In genomic region chr9:44084659-44085229, GRCm38 (mm10) we compare ENCODE assay signal across 8 mouse cellular contexts. TPM values are rescaled to one million over a fixed set of nuclear protein-coding genes. Genes with fewer than 3 reads are reported as not detected.
DNase-seq lines count a peak whose midpoint lies in the region; ATAC-seq lines count a peak whose summit lies in the region.

No protein-coding gene starts in this region.

- under 1% methylated on average over 55 of the region's 62 CpGs for WGBS in intestine, embryonic 14.5 days

- peak overlapping the region; percentile 99 for H3K4me2 ChIP-seq in intestine, embryonic 14.5 days (ENCODE audit: low read length)

- H3K27ac ChIP-seq in intestine, embryonic 14.5 days (ENCODE audit: low read depth), result no peak overlapping the region

- no peaks in the 10 kb centered on the region for H3K36me3 ChIP-seq in intestine, embryonic 14.5 days (ENCODE audit: control insufficient read depth, insufficient read depth, low read length)

- peak overlapping the region; percentile 54 for H3K4me3 ChIP-seq in intestine, embryonic 14.5 days (ENCODE audit: low read depth, low read length)

- peak; percentile 97 to 99 for DNase-seq in adrenal gland, adult (ENCODE audit: inconsistent age in 2 of 2, low spot score in 1 of 2)
- peak; percentile 89 for DNase-seq in embryo, embryonic 10 days (ENCODE audit: low spot score)
- DNase-seq in gastrocnemius, postnatal 14 days, result peak; percentile 97
- peak; percentile 94 for DNase-seq in intestine, embryonic 14.5 days (ENCODE audit: low spot score)
- peak; percentile 92 to 93 for DNase-seq in left cerebral cortex, postnatal 25 days (ENCODE audit: low spot score in 2 of 2)
- peak; percentile 81 for DNase-seq in mesoderm, embryonic 11.5 days (ENCODE audit: low read depth, low spot score)
- DNase-seq in right cerebral cortex, postnatal 25 days, result peak; percentile 94
- DNase-seq in urinary bladder, postnatal 4 days (ENCODE audit: low spot score in 2 of 2), result peak; percentile 87 to 91

- ATAC-seq in intestine, embryonic 14.5 days (replicated peaks; ENCODE audit: low FRiP score, low TSS enrichment, low read depth), result peak; percentile 63

- peaks cover 31% of the 10 kb centered on the region for H3K4me1 ChIP-seq in intestine, embryonic 14.5 days (replicated peaks; ENCODE audit: control insufficient read depth, insufficient read depth, low read length)

- intact Hi-C loops in gastrocnemius, postnatal 14 days (cut with DNase I; ENCODE audit: low total_unique reads), result no loop called here
- intact Hi-C loops in left cerebral cortex, postnatal 25 days (cut with DNase I), result loop anchor here (5.0 kb wide), 1 partner anchor 537 kb away; no protein-coding TSS in a partner anchor

- no peaks in the 10 kb centered on the region for H3K9me3 ChIP-seq in intestine, embryonic 14.5 days (ENCODE audit: control insufficient read depth, low read length)

- peak overlapping the region; percentile 74 for H3K9ac ChIP-seq in intestine, embryonic 14.5 days (ENCODE audit: low read length)

- 0 out of 2 replicates have a peak, but pooled peaks cover 9% of the 10 kb centered on the region for H3K27me3 ChIP-seq in intestine, embryonic 14.5 days (replicated peaks; ENCODE audit: control insufficient read depth, insufficient read depth, low read length)

RNA-seq across cellular contexts. Expression of gene Mfrp, which starts 16.8 kb away (rescaled TPM):
- under 1 TPM in 1 of 2 experiments, not detected in 1; 0.06 TPM for total RNA-seq in gastrocnemius, postnatal 14 days (2021)
- 0.18 TPM in 1 of 2 replicates, not detected in the other for polyA plus RNA-seq in intestine, embryonic 14.5 days (2014; fragmentation: Nextera tagmentation; extraction: Ambion mirVana)
- 1 to 10 TPM in 1 of 2 experiments, under 1 TPM in 1; 0.55 to 1.6 TPM for total RNA-seq in left cerebral cortex, postnatal 25 days (2021)

RNA-seq across cellular contexts. Expression of gene Usp2, which starts 17.9 kb away (rescaled TPM):
- total RNA-seq in gastrocnemius, postnatal 14 days (2021), result 100 to 1,000 TPM; 142 to 224 TPM
- 11.0 and 12.5 TPM in 2 replicates for polyA plus RNA-seq in intestine, embryonic 14.5 days (2014; fragmentation: Nextera tagmentation; extraction: Ambion mirVana)
- total RNA-seq in left cerebral cortex, postnatal 25 days (2021), result 100 to 1,000 TPM in 1 of 2 experiments, 10 to 100 TPM in 1; 72.3 to 106 TPM

RNA-seq across cellular contexts. Expression of gene C1qtnf5, which starts 22.3 kb away (rescaled TPM):
- 10 to 100 TPM; 22.9 to 25.7 TPM for total RNA-seq in gastrocnemius, postnatal 14 days (2021)
- 3.2 and 3.4 TPM in 2 replicates for polyA plus RNA-seq in intestine, embryonic 14.5 days (2014; fragmentation: Nextera tagmentation; extraction: Ambion mirVana)
- total RNA-seq in left cerebral cortex, postnatal 25 days (2021), result 10 to 100 TPM; 23.1 to 26.1 TPM

RNA-seq across cellular contexts. Expression of gene Gm49380, which starts 28.6 kb away (rescaled TPM):
- total RNA-seq in gastrocnemius, postnatal 14 days (2021), result 1 to 10 TPM in 1 of 2 experiments, under 1 TPM in 1; 0.23 to 1.2 TPM
- polyA plus RNA-seq in intestine, embryonic 14.5 days (2014; fragmentation: Nextera tagmentation; extraction: Ambion mirVana), result 0.14 and 0.36 TPM in 2 replicates
- under 1 TPM; 0.14 to 0.27 TPM for total RNA-seq in left cerebral cortex, postnatal 25 days (2021)

RNA-seq across cellular contexts. Expression of gene Rnf26, which starts 28.6 kb away (rescaled TPM):
- 1 to 10 TPM; 6.4 to 8.4 TPM for total RNA-seq in gastrocnemius, postnatal 14 days (2021)
- 70.2 and 75.7 TPM in 2 replicates for polyA plus RNA-seq in intestine, embryonic 14.5 days (2014; fragmentation: Nextera tagmentation; extraction: Ambion mirVana)
- total RNA-seq in left cerebral cortex, postnatal 25 days (2021), result 10 to 100 TPM; 30.6 to 31.5 TPM
